Mouse (Mus musculus) gastrocnemius, postnatal 36 days (tissue): ENCODE data around the gene Fgfr2. TPM values are rescaled to one million over a fixed set of nuclear protein-coding genes. Genes with fewer than 3 reads are reported as not detected.
"Not testable (repeated sequence)": the region's sequence is repeated elsewhere in the genome, so short reads cannot be mapped to it uniquely, and the experiment has no call there.

Experiments
- DNase-seq, 2 experiments: peaks; one replicate each; pipeline ENCODE4 v3.0.0; 2022
- intact Hi-C: fragments of 180-260 bp; cut with DNase I; formaldehyde crosslinking; loops from one replicate; pipeline ENCODE4 v1.15.1; 2025
- total RNA-seq, 2 experiments: library from RNA; stranded (reverse); gene quantifications; 2 replicates each; pipeline ENCODE4 v1.2.3; 2021

The Fgfr2 gene
- total RNA-seq, 2 experiments from 2014 or later, result 0.28 to 0.49 TPM

DNA sequence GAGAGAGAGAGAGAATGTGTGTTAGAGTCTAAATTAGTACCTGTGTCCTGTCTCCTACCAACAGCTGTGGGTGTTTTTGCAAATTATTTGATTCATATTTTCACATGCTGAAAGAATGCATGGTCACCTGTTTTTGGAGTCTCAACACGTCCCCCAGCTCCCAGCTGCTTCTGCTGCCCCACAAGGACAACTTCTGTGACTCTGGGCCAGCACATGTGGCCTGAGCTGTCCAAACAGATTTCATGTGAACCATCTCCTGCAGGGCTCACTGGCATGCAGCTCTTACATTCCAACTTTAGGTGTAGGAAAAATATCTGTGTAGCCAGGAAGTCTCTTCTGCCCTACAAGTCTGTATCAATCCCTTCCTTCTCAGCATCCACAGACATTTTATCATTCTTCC is 2494.5 kb downstream of the Fgfr2 start:
- intact Hi-C loops, result no loop called here
- DNase-seq, result no peak

DNA sequence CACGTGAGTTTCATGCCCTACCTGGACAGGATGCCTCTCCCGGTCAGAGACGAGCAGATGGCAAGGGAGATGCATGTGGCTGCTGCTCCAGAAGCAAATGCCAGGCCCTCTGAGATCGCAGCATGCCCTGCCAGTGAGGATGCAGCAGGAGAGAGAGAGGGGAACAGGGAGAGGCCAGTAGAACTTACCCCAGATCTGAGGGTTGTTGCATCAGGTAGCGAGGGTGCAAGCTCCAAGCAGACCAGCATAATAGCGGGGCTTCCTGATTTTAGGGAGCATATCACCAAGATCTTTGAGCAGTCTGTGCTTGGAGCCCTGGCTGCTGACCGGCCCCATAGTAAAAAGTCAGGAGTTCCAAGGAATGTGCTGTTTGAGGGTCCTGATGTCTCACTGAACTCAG is 2497.8 kb downstream of the Fgfr2 start:
- DNase-seq, result no peak
- intact Hi-C loops, result no loop called here

- no peak for DNase-seq
- intact Hi-C loops, result no loop called here
Measured at GRCm38 (mm10) chr7:130624299-130624698, 2498.9 kb downstream of the Fgfr2 start.

GRCm38 (mm10) chr7:130622359-130622758 is 2500.8 kb downstream of the Fgfr2 start:
- DNase-seq, result no peak
- intact Hi-C loops, result no loop called here

GRCm38 (mm10) chr7:130621953-130622352 is 2501.2 kb downstream of the Fgfr2 start:
- no peak for DNase-seq
- intact Hi-C loops, result no loop called here

- intact Hi-C loops, result no loop called here
- DNase-seq, result no peak
Measured at GRCm38 (mm10) chr7:130621068-130621467, 2502.1 kb downstream of the Fgfr2 start.

- DNase-seq, result no peak
- intact Hi-C loops, result no loop called here
Measured at GRCm38 (mm10) chr7:130617591-130617990, 2505.6 kb downstream of the Fgfr2 start.

DNA sequence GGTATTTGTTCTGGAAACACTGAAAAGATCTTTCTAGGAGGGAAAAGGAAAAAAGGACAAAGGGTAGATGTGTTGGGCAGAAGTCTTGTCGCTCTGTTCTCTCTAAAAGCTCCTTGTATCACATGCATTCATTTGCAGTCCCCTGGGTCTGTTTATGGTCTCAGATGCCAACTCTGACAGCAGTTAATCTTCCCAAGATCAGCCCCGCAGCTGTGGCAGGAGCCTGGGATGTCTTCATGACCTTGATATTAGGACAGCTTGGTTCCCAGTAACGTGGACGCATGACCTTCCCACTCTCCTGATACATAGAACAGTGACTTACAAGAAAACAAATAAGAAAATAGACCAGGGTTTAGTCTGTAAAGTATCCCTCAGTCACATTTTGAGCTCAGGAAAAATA is 2509.2 kb downstream of the Fgfr2 start:
- intact Hi-C loops, result no loop called here
- DNase-seq, result no peak

DNA sequence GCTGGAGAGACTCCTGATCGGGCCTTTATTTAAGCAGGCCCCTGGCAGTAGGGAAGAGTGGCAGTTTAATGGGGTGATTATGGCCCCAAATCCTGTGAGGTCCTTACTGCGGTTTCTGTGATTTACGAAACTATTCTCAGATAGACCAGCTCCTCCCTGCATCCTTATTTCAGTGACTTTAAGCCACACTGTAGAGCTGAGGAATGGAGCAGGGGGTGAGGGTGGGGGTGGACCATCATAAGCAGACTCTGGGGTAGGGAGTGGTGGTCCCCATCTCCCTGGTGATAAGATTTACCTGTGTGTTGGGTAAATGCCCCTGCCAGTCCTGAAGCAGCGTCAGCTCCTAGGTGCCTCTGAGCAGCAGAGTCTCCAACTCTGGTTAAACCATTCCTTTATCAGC is 2516.2 kb downstream of the Fgfr2 start:
- intact Hi-C loops, result loop anchor here (10.0 kb wide), 1 partner anchor 88 kb away; no protein-coding TSS in a partner anchor
- DNase-seq, result no peak

- intact Hi-C loops, result loop anchor here (10.0 kb wide), 1 partner anchor 90 kb away; no protein-coding TSS in a partner anchor
Measured at GRCm38 (mm10) chr7:130605111-130605510, 2518.0 kb downstream of the Fgfr2 start.

GRCm38 (mm10) chr7:130604390-130604789 is 2518.8 kb downstream of the Fgfr2 start:
- DNase-seq, result no peak
- intact Hi-C loops, result loop anchor here (5.0 to 10.0 kb wide), 3 partner anchors 57 to 90 kb away; no protein-coding TSS in a partner anchor

More at GRCm38 (mm10) chr7:130605111-130605510, 2518.0 kb downstream of the Fgfr2 start:
- DNase-seq, result no peak

GRCm38 (mm10) chr7:130603556-130603955 is 2519.6 kb downstream of the Fgfr2 start:
- DNase-seq, result no peak
- intact Hi-C loops, result loop anchor here (5.0 to 10.0 kb wide), 3 partner anchors 56 to 91 kb away; no protein-coding TSS in a partner anchor

GRCm38 (mm10) chr7:130602804-130603203 is 2520.3 kb downstream of the Fgfr2 start:
- DNase-seq, result no peak
- intact Hi-C loops, result loop anchor here (5.0 to 10.0 kb wide), 3 partner anchors 56 to 92 kb away; no protein-coding TSS in a partner anchor

DNA sequence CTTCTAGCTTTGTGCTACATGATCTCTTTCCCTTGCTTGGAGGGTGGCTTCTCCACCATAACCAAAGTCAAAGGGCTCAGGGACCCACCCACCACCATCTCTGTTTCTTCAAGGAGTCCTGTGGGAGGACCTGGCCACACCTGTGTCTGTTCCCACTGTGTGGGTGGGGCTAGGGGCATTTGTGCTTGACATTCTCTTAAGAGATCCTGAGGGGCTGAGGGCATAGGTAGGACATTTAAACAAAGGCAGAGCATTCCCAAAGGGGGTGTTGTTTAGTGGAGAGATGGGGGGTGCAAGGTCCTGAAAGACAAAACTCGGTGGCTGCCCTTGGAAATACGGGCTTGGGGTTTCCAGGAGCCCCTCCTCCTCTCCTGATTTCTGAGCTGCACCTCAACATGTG is 2522.6 kb downstream of the Fgfr2 start:
- intact Hi-C loops, result loop anchor here (5.0 to 10.0 kb wide), 3 partner anchors 53 to 94 kb away; no protein-coding TSS in a partner anchor
- DNase-seq, result no peak

- intact Hi-C loops, result loop anchor here (5.0 to 10.0 kb wide), 3 partner anchors 53 to 95 kb away; no protein-coding TSS in a partner anchor
- DNase-seq, result no peak
Measured at GRCm38 (mm10) chr7:130600074-130600473, 2523.1 kb downstream of the Fgfr2 start.

DNA sequence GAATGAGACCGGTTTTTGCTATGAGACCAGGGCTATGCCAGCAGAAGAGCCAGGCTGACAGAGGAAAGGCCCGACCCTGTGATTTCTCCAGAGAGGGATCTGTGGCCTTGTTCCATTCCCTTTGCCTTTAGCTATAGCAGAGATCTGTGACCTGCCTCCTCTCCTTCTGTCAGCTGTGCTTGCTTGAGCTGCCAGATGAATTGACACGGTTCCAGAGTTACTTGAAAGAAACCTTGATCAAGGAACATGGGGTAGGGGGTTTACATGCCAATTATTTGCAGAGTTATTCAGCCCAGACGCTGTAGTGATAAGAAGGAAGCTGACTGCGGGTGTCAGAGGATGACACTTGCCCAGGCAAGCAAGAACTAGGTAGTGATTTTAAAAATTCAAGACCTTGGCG is 2525.6 kb downstream of the Fgfr2 start:
- DNase-seq, result no peak
- intact Hi-C loops, result no loop called here

DNA sequence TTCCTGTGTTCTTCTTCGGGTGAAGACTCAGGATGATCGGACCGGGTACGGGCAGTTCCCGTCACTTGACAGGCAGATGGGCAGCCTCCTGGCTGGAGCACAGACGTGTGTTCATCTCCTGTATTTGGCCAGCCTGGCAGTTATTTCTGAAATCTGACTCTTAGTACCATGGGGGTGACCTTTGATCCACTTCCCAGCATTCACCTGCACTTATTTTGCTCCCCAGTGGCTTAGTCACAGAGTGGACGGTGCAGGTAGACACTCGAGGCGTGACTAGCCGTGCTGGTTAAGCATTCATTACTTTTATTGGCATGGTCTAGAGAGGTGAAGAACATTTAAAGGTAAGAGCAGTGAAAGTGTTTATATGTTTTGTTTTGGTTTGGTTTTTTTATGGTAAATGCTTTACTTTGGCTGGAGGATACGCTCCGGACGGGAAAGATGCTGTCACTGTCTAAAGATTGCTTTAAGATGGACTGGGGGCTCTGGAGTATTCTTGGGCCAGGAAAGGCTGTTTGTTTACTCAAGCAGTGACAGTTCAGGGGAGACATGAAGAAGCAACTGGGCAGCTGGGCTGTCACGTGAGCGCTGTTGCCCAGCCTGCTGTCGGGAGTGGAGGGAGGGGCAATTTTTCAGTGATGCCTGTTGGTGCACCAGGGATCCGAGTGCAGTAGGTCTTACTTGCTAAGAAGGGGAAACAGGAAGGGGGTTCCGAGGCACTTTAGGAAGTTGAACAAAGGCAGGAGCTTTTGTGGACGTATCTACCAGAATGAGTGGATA is 2526.9 kb downstream of the Fgfr2 start:
- DNase-seq, intact Hi-C loops: not testable (repeated sequence)

GRCm38 (mm10) chr7:130593375-130594239 is 2529.5 kb downstream of the Fgfr2 start:
- DNase-seq, intact Hi-C loops: not testable (repeated sequence)

DNA sequence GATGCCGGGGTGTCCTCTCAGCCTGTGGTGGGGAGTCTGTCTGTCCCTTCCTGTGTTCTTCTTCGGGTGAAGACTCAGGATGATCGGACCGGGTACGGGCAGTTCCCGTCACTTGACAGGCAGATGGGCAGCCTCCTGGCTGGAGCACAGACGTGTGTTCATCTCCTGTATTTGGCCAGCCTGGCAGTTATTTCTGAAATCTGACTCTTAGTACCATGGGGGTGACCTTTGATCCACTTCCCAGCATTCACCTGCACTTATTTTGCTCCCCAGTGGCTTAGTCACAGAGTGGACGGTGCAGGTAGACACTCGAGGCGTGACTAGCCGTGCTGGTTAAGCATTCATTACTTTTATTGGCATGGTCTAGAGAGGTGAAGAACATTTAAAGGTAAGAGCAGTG is 2530.2 kb downstream of the Fgfr2 start:
- DNase-seq, intact Hi-C loops: not testable (repeated sequence)

DNA sequence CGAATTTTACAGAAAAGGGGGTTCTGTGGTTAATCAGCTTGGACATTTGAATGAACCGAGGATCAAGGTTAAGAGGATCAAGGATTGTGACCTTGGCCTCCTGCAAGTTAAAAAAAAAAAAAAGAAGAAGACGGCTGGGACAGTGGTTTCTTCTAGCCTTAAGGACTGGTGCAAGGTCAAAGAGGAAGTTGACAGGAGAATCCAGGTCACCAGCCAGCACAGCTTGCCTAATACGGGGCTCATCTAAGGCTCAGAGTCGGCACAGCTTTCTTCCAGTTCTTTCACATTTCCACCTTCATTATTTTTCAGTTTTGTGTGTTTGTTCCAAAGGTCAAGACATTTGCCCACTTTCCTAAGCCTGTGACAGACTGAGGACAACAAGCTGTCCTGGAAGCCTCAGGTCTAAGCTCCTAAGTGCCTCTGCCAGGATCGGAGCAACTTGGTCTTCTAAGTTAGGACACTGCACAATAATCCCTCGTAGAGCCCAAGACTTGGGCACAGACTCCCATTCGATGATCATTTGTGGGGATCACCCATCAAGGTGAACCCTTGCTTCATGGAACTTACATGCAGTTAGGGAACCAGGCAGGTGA is 2532.2 kb downstream of the Fgfr2 start:
- intact Hi-C loops, result no loop called here
- DNase-seq, result no peak
